Mouse (Mus musculus): Measurements from ENCODE around the gene Gmnn. TPM values are rescaled to one million over a fixed set of nuclear protein-coding genes. Genes with fewer than 3 reads are reported as not detected.
A peak's percentile ranks its signal among the peaks of the same experiment; 100 is the strongest.
"Not testable (repeated sequence)": the region's sequence is repeated elsewhere in the genome, so short reads cannot be mapped to it uniquely, and the experiment has no call there.

The Gmnn gene
- total RNA-seq, 1 experiment, result 98.6 TPM

DNA sequence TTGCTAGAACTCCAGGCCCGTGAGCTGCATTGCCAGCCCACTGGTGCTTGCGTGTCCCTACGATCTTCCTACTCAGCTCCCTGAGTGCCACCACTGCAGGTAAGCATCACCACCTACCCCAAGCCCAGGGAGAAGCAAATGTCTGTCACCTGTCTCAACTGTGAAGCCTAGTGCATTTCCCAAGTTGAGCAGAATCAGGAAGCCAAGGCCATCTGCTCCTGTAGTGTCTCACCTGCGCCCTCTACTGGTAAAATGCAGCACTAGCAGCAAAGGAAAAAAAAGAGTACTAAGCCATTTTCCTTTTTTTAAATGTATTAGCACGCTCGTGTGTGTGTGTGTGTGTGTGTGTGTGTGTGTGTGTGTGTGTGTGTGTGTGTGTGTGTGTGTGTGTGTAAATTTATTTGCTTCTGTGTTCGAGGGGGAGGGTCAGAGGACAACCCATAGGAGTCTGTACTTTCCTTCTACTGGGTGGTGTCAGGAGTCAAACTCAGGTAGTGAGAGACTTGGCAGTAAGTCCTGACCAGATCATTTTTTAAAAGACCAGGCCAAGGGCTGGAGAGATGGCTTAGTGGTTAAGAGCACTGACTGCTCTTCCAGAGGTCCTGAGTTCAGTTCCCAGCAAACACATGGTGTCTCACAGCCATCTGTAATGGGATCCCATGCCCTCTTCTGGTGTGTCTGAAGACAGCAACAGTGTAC lies 14.6 kb upstream of the Gmnn start:
- in situ Hi-C loops (cut with MboI; ENCODE audit: low sequenced_read_pairs in 2 of 2, unreplicated experiment in 2 of 2), result no loop called here
- Histone ChIP-seq H3K4me3 (ENCODE audit: insufficient read depth in 1 of 2, low read depth in 1 of 2, low read length in 2 of 2, poor library complexity in 1 of 2, severe bottlenecking in 1 of 2) (no peak overlapping the region), H3K9me3 (ENCODE audit: control insufficient read depth, insufficient read depth, low read depth, low read length) (no peaks in the 10 kb centered on the region), H3K27ac (ENCODE audit: insufficient read depth, low read depth, low read length, poor library complexity, severe bottlenecking) (no peak overlapping the region), H3K36me3 (ENCODE audit: control insufficient read depth, insufficient read depth, low read length, poor library complexity, severe bottlenecking) (no peaks in the 10 kb centered on the region), H3K4me1 (ENCODE audit: control insufficient read depth in 2 of 2, insufficient read depth in 2 of 2, low read length in 2 of 2, poor library complexity in 1 of 2) (no peaks in the 10 kb centered on the region), H3K9ac (ENCODE audit: insufficient read depth, low read depth, low read length, poor library complexity, severe bottlenecking) (no peak overlapping the region)
- DNase-seq (ENCODE audit: low read depth, low spot score), result peak; percentile 55
- TF ChIP-seq HCFC1 (IDR thresholded peaks at IDR 0.05; ENCODE audit: borderline replicate concordance, insufficient read depth, low read length) (no peak), ZNF384 (IDR thresholded peaks at IDR 0.05; ENCODE audit: low read depth, low read length) (peak; percentile 89), ZC3H11A (IDR thresholded peaks at IDR 0.05; ENCODE audit: borderline replicate concordance, low read depth, low read length) (peak; percentile 73; the same call in 1 of the 2 replicates), MAFK (IDR thresholded peaks at IDR 0.05; ENCODE audit: insufficient read depth, low read depth, low read length) (no peak), CHD2 (IDR thresholded peaks at IDR 0.05; ENCODE audit: low read depth, low read length) (no peak)

DNA sequence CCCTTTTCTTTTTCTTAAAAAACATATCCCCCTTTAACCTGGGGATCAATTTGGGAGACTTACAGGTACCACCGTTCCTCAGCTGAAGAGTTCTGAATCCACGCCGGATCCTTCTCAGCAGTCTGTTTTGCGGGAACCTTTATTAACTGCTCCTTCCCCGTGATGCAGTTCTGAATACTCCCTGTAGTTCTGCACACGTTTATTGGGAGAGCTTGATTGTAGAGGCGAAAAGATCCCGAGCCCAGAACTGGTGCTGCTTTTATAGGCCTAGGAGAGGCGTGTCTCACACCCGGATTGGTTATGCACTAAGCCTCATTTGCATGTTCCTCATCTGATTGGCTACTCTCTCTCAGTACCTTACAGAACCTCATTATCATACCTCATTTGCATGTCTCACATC lies 9.8 kb upstream of the Gmnn start:
- H3K9me3 ChIP-seq (ENCODE audit: control insufficient read depth, insufficient read depth, low read depth, low read length); H3K9ac ChIP-seq (ENCODE audit: insufficient read depth, low read depth, low read length, poor library complexity, severe bottlenecking); H3K27ac ChIP-seq (ENCODE audit: insufficient read depth, low read depth, low read length, poor library complexity, severe bottlenecking); H3K4me3 ChIP-seq (ENCODE audit: insufficient read depth in 1 of 2, low read depth in 1 of 2, low read length in 2 of 2, poor library complexity in 1 of 2, severe bottlenecking in 1 of 2); H3K36me3 ChIP-seq (ENCODE audit: control insufficient read depth, insufficient read depth, low read length, poor library complexity, severe bottlenecking); DNase-seq (ENCODE audit: low read depth, low spot score); in situ Hi-C loops (cut with MboI; ENCODE audit: low sequenced_read_pairs in 2 of 2, unreplicated experiment in 2 of 2); H3K4me1 ChIP-seq (ENCODE audit: control insufficient read depth in 2 of 2, insufficient read depth in 2 of 2, low read length in 2 of 2, poor library complexity in 1 of 2): not testable (repeated sequence)

DNA sequence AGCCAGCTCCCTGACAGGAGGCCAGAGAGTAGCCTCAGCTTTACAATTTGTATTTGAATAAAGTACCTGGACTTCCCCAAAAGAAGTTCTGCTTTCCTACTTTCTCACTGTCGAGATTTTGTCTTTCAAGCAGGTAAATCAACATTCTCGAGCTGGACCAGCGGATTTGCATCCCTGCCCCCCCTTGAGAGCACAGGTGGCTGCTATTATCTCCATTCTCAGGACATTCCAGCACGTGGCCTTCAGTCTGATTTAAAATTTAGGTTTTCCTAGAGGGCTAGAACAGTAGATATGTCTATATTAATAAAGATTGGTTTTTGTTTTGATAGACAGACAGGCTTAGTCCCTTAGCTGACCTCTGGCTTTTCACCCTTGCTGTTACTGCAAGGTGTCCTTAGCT lies 6.1 kb upstream of the Gmnn start:
- H3K4me3 ChIP-seq (ENCODE audit: insufficient read depth in 1 of 2, low read depth in 1 of 2, low read length in 2 of 2, poor library complexity in 1 of 2, severe bottlenecking in 1 of 2); DNase-seq (ENCODE audit: low read depth, low spot score); H3K4me1 ChIP-seq (ENCODE audit: control insufficient read depth in 2 of 2, insufficient read depth in 2 of 2, low read length in 2 of 2, poor library complexity in 1 of 2); in situ Hi-C loops (cut with MboI; ENCODE audit: low sequenced_read_pairs in 2 of 2, unreplicated experiment in 2 of 2); H3K9me3 ChIP-seq (ENCODE audit: control insufficient read depth, insufficient read depth, low read depth, low read length); H3K27ac ChIP-seq (ENCODE audit: insufficient read depth, low read depth, low read length, poor library complexity, severe bottlenecking); H3K36me3 ChIP-seq (ENCODE audit: control insufficient read depth, insufficient read depth, low read length, poor library complexity, severe bottlenecking); H3K9ac ChIP-seq (ENCODE audit: insufficient read depth, low read depth, low read length, poor library complexity, severe bottlenecking): not testable (repeated sequence)

DNA sequence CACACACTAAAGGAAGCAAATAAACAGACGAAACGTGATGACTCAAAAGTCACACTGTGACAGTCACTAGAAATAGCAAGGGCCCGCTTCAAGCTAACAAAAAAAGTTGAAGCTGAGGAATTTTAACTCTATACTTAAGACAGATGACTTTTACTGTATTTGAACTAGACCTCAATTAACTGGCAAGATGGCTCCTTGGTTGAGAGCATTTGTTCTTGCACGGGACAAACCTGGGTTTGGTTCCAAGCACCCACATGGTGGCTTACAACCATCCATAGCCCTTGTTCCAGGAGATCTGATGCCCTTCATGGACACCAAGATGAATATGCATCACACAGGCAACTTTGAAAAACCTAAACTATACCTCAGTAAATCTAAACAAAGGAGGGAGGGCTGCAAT lies 531 bp upstream of the Gmnn start:
- Histone ChIP-seq H3K9ac (ENCODE audit: insufficient read depth, low read depth, low read length, poor library complexity, severe bottlenecking) (peak overlapping the region; percentile 68; the same call in 1 of the 2 replicates), H3K36me3 (ENCODE audit: control insufficient read depth, insufficient read depth, low read length, poor library complexity, severe bottlenecking) (peaks cover 16% of the 10 kb centered on the region), H3K4me1 (ENCODE audit: control insufficient read depth in 2 of 2, insufficient read depth in 2 of 2, low read length in 2 of 2, poor library complexity in 1 of 2) (peaks cover 2 to 10% of the 10 kb centered on the region in 2 experiments; a peak in 2 of 4 replicates), H3K4me3 (ENCODE audit: insufficient read depth in 1 of 2, low read depth in 1 of 2, low read length in 2 of 2, poor library complexity in 1 of 2, severe bottlenecking in 1 of 2) (peak overlapping the region; percentile 85), H3K9me3 (ENCODE audit: control insufficient read depth, insufficient read depth, low read depth, low read length) (no peaks in the 10 kb centered on the region), H3K27ac (ENCODE audit: insufficient read depth, low read depth, low read length, poor library complexity, severe bottlenecking) (peak overlapping the region; percentile 3; the same call in 1 of the 2 replicates)
- no peak for DNase-seq (ENCODE audit: low read depth, low spot score)
- no peak for TF ChIP-seq ZNF384 (IDR thresholded peaks at IDR 0.05; ENCODE audit: low read depth, low read length)
- no peak for TF ChIP-seq HCFC1 (IDR thresholded peaks at IDR 0.05; ENCODE audit: borderline replicate concordance, insufficient read depth, low read length)
- no peak for TF ChIP-seq MAFK (IDR thresholded peaks at IDR 0.05; ENCODE audit: insufficient read depth, low read depth, low read length)
- TF ChIP-seq CHD2 (IDR thresholded peaks at IDR 0.05; ENCODE audit: low read depth, low read length), result no peak
- TF ChIP-seq ZC3H11A (IDR thresholded peaks at IDR 0.05; ENCODE audit: borderline replicate concordance, low read depth, low read length), result no peak
- in situ Hi-C loops (cut with MboI; ENCODE audit: low sequenced_read_pairs in 2 of 2, unreplicated experiment in 2 of 2), result no loop called here

DNA sequence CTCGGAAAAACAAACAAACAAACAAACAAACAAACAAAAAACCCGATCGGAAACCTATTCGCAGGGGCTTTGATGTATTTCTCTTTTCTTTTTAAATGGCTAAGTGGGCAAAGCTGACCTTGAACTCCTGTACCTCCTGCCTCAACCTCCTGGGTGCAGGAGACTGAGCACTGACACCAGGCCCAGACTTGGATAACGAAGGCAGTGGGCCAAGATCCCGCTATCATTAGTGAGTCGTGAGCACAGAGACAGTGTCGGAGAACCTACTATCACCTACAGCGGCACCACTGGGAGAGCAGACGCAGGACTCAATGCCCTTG lies 680 bp downstream of the Gmnn start:
- Histone ChIP-seq H3K27ac (ENCODE audit: insufficient read depth, low read depth, low read length, poor library complexity, severe bottlenecking) (peak overlapping the region; percentile 97; the same call in 1 of the 2 replicates), H3K4me1 (ENCODE audit: control insufficient read depth in 2 of 2, insufficient read depth in 2 of 2, low read length in 2 of 2, poor library complexity in 1 of 2) (peaks cover 2 to 10% of the 10 kb centered on the region in 2 experiments; a peak in 2 of 4 replicates), H3K9me3 (ENCODE audit: control insufficient read depth, insufficient read depth, low read depth, low read length) (no peaks in the 10 kb centered on the region), H3K4me3 (ENCODE audit: insufficient read depth in 1 of 2, low read depth in 1 of 2, low read length in 2 of 2, poor library complexity in 1 of 2, severe bottlenecking in 1 of 2) (peak overlapping the region; percentile 85), H3K36me3 (ENCODE audit: control insufficient read depth, insufficient read depth, low read length, poor library complexity, severe bottlenecking) (peaks cover 16% of the 10 kb centered on the region), H3K9ac (ENCODE audit: insufficient read depth, low read depth, low read length, poor library complexity, severe bottlenecking) (peak overlapping the region; percentile 82)
- TF ChIP-seq ZNF384 (IDR thresholded peaks at IDR 0.05; ENCODE audit: low read depth, low read length), result no peak
- TF ChIP-seq CHD2 (IDR thresholded peaks at IDR 0.05; ENCODE audit: low read depth, low read length), result no peak
- TF ChIP-seq MAFK (IDR thresholded peaks at IDR 0.05; ENCODE audit: insufficient read depth, low read depth, low read length), result no peak
- no peak for TF ChIP-seq ZC3H11A (IDR thresholded peaks at IDR 0.05; ENCODE audit: borderline replicate concordance, low read depth, low read length)
- TF ChIP-seq HCFC1 (IDR thresholded peaks at IDR 0.05; ENCODE audit: borderline replicate concordance, insufficient read depth, low read length), result no peak
- DNase-seq (ENCODE audit: low read depth, low spot score), result no peak
- in situ Hi-C loops (cut with MboI; ENCODE audit: low sequenced_read_pairs in 2 of 2, unreplicated experiment in 2 of 2), result no loop called here
